Mouse (Mus musculus) MEL-GATA-1-ER (cell line): Measurements from ENCODE around the gene Gm2381.
"Not testable (repeated sequence)": the region's sequence is repeated elsewhere in the genome, so short reads cannot be mapped to it uniquely, and the experiment has no call there.

ENCODE experiments used
- DNase-seq: peaks from one replicate; pipeline ENCODE4 v3.0.0-alpha.2; 2012; ENCODE audit warnings: low read depth; ENCODE audit errors: extremely low read depth

Gm2381 gene

GRCm38 (mm10) chr7:42866801-42867458, at the start of gene Gm2381:
Gene Gm2381 (minus strand): TSS chr7:42867234.
- DNase-seq = not testable (repeated sequence)

GRCm38 (mm10) chr7:42898067-42898466, 31.0 kb upstream of the Gm2381 start:
- DNase-seq = not testable (repeated sequence)

GRCm38 (mm10) chr7:42878090-42878489, 11.1 kb upstream of the Gm2381 start:
- no peak for DNase-seq

GRCm38 (mm10) chr7:42838366-42838765, 28.7 kb downstream of the Gm2381 start:
- not testable (repeated sequence) for DNase-seq

GRCm38 (mm10) chr7:42832221-42832620, 34.8 kb downstream of the Gm2381 start:
- no peak for DNase-seq

- not testable (repeated sequence) for DNase-seq
Observed at GRCm38 (mm10) chr7:42793425-42793824, 73.6 kb downstream of the Gm2381 start, which contains the start of gene Vmn2r62. Gene Vmn2r62 (minus strand): TSS chr7:42793525.
